Mouse (Mus musculus) intestine, embryonic 16.5 days (tissue): ENCODE results near the gene Btbd8. TPM values are rescaled to one million over a fixed set of nuclear protein-coding genes. Genes with fewer than 3 reads are reported as not detected.

Source experiments
- polyA plus RNA-seq: library from polyadenylated mRNA; unstranded; fragments of >200 nt; fragmentation: Nextera tagmentation; extraction: Ambion mirVana; gene quantifications from 2 replicates; pipeline ENCODE4 v1.2.1, GENCODE M21; 2015

Btbd8 gene
- polyA plus RNA-seq, 1 experiment from 2014 or later: 2.7 TPM

Other genes starting within 250 kb of the Btbd8 start
- 14.6 and 14.9 TPM in 2 replicates for gene Tgfbr3, start 148.4 kb upstream of the Btbd8 start, polyA plus RNA-seq
- 0.98 and 1.0 TPM in 2 replicates for gene Brdt, start 106.8 kb upstream of the Btbd8 start, polyA plus RNA-seq
- 0.21 and 0.50 TPM in 2 replicates for gene Ephx4, start 35.3 kb upstream of the Btbd8 start, polyA plus RNA-seq
- gene Lpcat2b, start 6.4 kb upstream of the Btbd8 start, polyA plus RNA-seq: not detected in 2 replicates
- gene Gm42669, start 69.6 kb downstream of the Btbd8 start, polyA plus RNA-seq: 0.16 and 0.38 TPM in 2 replicates
- 0.04 and 0.05 TPM in 2 replicates for gene 1700028K03Rik, start 96.7 kb downstream of the Btbd8 start, polyA plus RNA-seq
- 11.9 and 13.8 TPM in 2 replicates for gene Rpap2, start 159.4 kb downstream of the Btbd8 start, polyA plus RNA-seq
- gene Glmn, start 159.9 kb downstream of the Btbd8 start, polyA plus RNA-seq: 18.2 and 21.3 TPM in 2 replicates